Mouse (Mus musculus) CD8-positive naive resting alpha-beta T cell, adult 2 months (primary cell): ENCODE data around the gene Dcst1.
A peak's percentile ranks its signal among the peaks of the same experiment; 100 is the strongest.

Experiments used
- DNase-seq, 2 experiments: peaks; one replicate each; pipeline ENCODE4 v3.0.0; 2022; ENCODE audit warnings: low read depth in 2 of 2, low spot score in 2 of 2

Dcst1 gene

GRCm38 (mm10) chr3:89365153-89365485, at the start of gene Dcst1:
Dcst1 (minus strand) TSS chr3:89365253.
- no peak for DNase-seq

GRCm38 (mm10) chr3:89411490-89412393, 46.7 kb upstream of the Dcst1 start, which contains the start of gene Flad1:
Flad1 (minus strand) TSS chr3:89411870.
- DNase-seq: peak; percentile 96 to 99

- DNase-seq: no peak
Observed at GRCm38 (mm10) chr3:89410864-89411263, 45.8 kb upstream of the Dcst1 start.

- no peak for DNase-seq
Observed at GRCm38 (mm10) chr3:89409701-89410100, 44.6 kb upstream of the Dcst1 start.

DNA sequence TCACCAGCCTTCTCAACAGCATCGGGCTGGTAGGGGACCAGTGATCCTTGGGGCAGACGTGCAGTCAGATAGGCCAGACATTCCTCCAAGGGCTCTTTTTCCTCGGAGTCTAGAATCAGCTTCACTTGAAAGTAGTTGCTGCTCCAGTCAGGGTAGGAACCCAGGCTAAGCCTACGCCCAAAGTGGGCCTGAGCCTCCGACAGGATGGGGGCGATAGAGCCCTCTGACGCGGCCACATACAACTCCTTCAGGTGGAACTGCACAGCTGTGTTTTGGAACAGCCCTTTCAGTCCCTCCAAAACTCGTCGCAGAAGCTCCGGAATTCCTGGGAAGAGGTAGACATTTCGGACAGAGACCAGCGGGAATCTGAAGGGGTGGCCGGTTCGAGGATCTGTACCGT, 43.4 kb upstream of the Dcst1 start:
- DNase-seq: no peak

GRCm38 (mm10) chr3:89406887-89407286, 41.8 kb upstream of the Dcst1 start:
- DNase-seq: no peak

- DNase-seq: no peak
Observed at GRCm38 (mm10) chr3:89402693-89403092, 37.6 kb upstream of the Dcst1 start, which contains the start of gene Lenep. Lenep (minus strand) TSS chr3:89402793.

DNA sequence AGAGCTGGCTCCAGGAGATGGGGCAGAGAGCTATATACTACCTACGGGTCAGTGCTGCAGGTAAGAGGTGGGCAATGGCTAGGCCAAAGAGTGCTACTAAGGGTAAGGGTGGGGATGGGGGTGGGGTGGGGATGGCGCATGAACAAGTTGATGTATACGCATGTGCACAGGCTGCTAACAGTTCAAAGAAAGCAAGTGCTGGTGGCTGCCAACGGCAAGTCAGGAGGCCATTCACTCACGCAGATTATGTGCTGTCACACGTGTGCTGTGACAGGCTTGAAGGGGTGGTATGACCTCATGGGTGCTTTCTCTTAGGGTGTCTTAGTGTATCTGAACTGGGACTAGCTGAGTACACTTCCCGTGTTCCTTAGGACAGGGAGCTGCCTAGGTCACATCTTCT, 36.3 kb upstream of the Dcst1 start:
- DNase-seq: no peak

DNA sequence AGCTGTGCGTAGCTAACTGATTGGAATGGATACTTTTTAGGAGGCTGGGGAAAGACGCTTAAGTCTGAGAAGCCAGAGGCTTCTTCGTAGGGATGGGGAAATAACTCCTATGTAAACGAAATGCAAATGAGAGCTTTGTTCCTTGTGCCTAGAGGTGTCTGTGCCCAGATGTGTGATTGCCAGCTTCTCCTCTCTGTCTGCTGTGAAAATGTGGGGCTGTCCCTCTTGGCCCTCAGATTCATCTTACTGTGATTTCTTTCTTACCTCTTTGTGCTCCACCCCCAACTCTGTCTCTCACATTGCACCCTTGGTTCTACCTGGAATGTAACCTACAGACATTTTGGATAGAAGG, 31.6 kb upstream of the Dcst1 start:
- DNase-seq: no peak

DNA sequence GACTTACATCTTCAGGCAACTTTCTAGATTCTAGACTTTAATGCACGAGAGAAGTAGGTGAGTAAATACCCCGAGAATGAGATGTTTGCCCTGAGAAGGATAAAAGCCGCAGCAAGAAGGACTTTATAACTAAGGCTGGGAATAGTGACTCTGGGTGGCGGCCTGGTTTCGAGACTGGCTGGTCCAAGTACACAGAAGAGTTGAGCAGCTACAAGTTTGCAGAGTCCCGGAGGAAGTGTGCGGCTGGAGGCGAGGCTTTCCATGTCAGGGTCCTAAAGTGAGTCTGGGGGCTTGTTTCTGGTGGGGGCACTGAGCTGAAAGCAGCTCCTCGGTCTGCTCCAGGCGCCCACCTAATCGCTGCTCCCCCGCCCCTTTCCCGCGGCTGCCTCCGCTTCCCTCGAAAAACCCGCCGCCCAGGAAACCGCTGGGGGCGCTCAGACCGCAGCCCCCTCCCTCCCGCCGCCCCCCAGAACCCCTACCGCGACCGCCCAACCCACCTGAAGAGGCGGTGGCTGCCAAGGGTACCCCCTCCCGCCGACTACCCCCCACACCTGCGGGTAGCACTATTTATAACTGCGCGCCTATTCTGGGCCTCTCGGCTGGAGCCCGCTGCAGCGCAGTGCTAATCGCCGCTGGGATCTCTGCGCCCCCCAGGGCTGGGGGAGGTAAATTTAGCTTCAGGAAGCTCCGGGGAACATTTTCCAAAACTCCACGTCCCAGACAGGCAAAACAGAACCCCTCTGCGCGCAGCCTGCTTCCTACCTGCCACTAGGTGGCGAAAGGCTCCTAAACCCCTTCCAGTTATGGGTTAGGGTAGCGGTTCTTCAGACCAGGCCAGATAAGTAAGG, 31.0 kb upstream of the Dcst1 start:
- DNase-seq: peak in 1 of 2 experiments; percentile 51

GRCm38 (mm10) chr3:89395419-89395805, 30.4 kb upstream of the Dcst1 start:
- no peak for DNase-seq

GRCm38 (mm10) chr3:89394894-89395256, 29.8 kb upstream of the Dcst1 start:
- no peak for DNase-seq

GRCm38 (mm10) chr3:89394006-89394893, 29.2 kb upstream of the Dcst1 start, which contains the start of gene Zbtb7b:
Zbtb7b (minus strand) TSS chr3:89394776.
- DNase-seq: no peak

GRCm38 (mm10) chr3:89393605-89394004, 28.6 kb upstream of the Dcst1 start:
- DNase-seq: no peak

DNA sequence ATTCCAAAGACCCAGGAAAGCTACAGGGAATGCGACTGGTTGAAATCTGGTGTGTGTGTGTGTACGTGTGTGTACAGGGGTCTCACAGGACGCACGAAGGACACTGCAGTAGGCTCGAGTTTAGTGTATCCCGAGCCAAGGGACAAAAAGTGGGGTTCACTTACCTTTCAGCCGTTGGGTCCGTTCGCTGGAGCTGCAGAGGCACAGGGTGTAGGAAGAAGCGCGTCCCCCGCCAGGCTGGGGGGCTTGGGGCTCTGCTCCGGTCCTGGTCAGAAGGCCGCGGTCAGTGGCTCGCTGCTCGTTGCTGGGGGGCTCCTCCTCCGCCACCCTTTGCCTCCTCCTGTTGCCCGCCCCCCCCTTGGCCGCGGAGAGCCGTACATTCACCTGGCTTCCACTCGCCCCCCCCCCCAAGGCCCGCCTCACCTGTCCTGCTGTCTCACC, 27.8 kb upstream of the Dcst1 start:
- DNase-seq: no peak

GRCm38 (mm10) chr3:89391663-89392511, 26.8 kb upstream of the Dcst1 start:
- DNase-seq: no peak

DNA sequence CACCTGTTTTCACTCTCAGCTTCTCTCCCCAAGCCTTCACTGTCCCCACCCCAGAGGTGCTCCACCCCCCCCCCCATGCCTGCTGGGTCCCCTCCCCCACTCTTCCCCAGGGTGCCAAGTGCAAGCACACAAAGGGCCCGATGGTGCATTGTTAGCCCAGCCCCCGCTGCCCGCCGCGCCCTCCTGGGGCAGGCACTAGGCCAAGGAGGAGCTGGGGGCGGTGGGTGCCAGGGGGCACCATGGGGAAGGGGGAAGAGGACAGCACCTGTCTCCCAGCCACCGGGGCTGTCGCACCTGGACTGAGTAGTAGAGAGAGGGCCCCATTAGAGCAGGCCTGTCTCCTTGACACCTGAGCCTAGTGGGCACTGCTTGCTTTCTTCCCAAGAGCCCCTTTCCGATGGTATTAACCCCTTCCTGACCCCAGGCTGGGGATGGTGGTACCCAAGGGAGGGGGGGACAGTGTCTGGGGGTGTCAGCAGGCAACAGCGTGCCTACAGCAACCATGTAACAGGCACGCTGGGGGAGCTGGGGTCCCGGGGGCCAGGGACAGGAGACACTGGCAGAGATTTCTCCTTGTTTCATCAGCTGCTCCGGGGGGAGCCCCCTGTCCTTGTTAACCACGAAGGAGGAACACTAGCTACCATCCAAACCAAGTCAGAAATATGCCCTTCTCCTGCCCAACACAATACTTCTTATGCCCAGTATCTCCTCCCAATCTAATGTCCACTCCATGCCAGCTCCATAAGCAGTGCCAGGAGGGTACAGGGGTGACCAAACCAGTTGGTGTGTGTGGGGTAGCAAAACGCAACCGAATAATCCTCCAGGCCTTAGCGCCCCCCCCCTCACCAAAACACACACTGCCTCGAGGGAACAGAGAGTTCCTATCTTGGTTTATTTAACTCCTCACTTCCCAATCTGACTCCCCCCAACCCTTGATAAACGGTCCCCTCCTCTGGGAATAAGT, 25.9 kb upstream of the Dcst1 start:
- no peak for DNase-seq

DNA sequence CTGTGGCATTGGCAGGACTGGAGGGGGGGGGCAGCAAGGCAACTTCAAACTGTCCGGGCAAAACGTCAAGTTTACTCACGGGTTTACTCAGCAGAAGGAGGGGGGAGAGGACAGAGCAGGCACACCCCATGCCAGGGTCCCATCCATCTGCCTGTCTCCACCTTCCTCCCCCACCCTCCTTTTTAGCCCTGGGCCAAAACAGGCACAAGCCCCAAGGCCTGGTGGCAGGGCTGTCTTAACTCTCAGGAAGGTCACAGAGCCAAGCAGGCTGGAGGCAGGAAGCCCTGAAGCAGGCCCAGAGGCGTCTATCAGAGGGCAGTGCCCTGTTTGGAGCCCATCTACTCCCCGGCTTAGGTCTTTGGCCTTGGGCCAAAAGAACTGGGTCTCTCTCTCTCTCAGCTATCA, 25.1 kb upstream of the Dcst1 start:
- no peak for DNase-seq
